Mouse (Mus musculus): ENCODE results near the gene Tyro3.

Gene Tyro3

GRCm38 (mm10) chr2:119855310-119855850, 57.8 kb downstream of the Tyro3 start:
- peak; percentile 76 for DNase-seq (ENCODE audit: low read depth, low spot score)

GRCm38 (mm10) chr2:119857341-119857740, 59.8 kb downstream of the Tyro3 start:
- DNase-seq (ENCODE audit: low read depth, low spot score) = peak; percentile 96

- no peak for DNase-seq (ENCODE audit: low read depth, low spot score)
These were observed 67.0 kb downstream of the Tyro3 start for GRCm38 (mm10) chr2:119864484-119864883.

Data from ES-CJ7 (cell line).